In the genomic region with DNA sequence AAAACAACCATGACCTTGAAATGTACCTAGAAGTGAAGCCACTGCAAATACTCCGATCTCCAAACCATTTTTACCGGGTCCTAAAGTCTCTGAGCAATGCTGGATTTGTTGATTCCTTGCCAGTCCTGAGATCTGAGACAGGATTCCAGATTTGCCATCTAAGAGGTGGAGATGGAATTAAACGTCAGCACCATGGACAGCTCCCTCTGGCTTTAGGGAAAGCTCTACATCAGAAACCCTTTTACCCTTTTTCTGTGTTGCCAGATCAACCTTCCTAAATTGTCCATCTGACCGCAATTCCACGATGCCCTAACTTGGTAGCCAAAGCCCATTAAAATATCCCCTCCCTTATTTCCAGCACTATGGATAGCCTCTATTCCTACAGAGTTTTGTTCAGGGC, we compare ENCODE assay signal across 10 mouse cellular contexts. TPM values are rescaled to one million over a fixed set of nuclear protein-coding genes. Genes with fewer than 3 reads are reported as not detected.
DNase-seq lines count a peak whose midpoint lies in the region; ATAC-seq and TF ChIP-seq lines count a peak whose summit lies in the region.
"Had no signal": no experiment of that assay in that cellular context is flagged by ENCODE, and none has a peak within 500 bp of the region (broad histone marks: within the 10 kb centered on the region; RNA-seq: fewer than 3 reads in every experiment).

No protein-coding gene starts in this region.

- H3K27ac ChIP-seq in kidney, embryonic 16.5 days (ENCODE audit: low read length) = no peak overlapping the region
- H3K27ac ChIP-seq in lung, postnatal 0 days (ENCODE audit: low read length) = no peak overlapping the region
- no peak overlapping the region for H3K27ac ChIP-seq in intestine, postnatal 0 days (ENCODE audit: low read depth, low read length)
- H3K27ac ChIP-seq: embryonic facial prominence, embryonic 12.5 days; liver, embryonic 13.5 days had no signal

- no peaks in the 10 kb centered on the region for H3K9me3 ChIP-seq in kidney, embryonic 16.5 days (ENCODE audit: low read length)
- H3K9me3 ChIP-seq in lung, postnatal 0 days (ENCODE audit: low read length) = no peaks in the 10 kb centered on the region
- H3K9me3 ChIP-seq in intestine, postnatal 0 days (ENCODE audit: control insufficient read depth) = no peaks in the 10 kb centered on the region
- H3K9me3 ChIP-seq: embryonic facial prominence, embryonic 12.5 days; liver, embryonic 13.5 days had no signal

- H3K36me3 ChIP-seq in kidney, embryonic 16.5 days (ENCODE audit: insufficient read depth, low read length) = no peaks in the 10 kb centered on the region
- H3K36me3 ChIP-seq in lung, postnatal 0 days (ENCODE audit: insufficient read depth, low read length) = no peaks in the 10 kb centered on the region
- no peaks in the 10 kb centered on the region for H3K36me3 ChIP-seq in intestine, postnatal 0 days (ENCODE audit: control insufficient read depth, insufficient read depth)
- H3K36me3 ChIP-seq: embryonic facial prominence, embryonic 12.5 days; liver, embryonic 13.5 days had no signal

- WGBS in kidney, embryonic 16.5 days = 13% methylated on average over 5 of the region's 5 CpGs
- WGBS in lung, postnatal 0 days = 19% methylated on average over 5 of the region's 5 CpGs
- WGBS in intestine, postnatal 0 days = 12% methylated on average over 5 of the region's 5 CpGs

- H3K9ac ChIP-seq in kidney, embryonic 16.5 days (replicated peaks; ENCODE audit: low read length) = no peak overlapping the region
- no peak overlapping the region for H3K9ac ChIP-seq in lung, postnatal 0 days (replicated peaks; ENCODE audit: low read depth)
- H3K9ac ChIP-seq in intestine, postnatal 0 days (ENCODE audit: low read depth, low read length) = no peak overlapping the region
- H3K9ac ChIP-seq: embryonic facial prominence, embryonic 12.5 days; liver, embryonic 13.5 days had no signal

- TF ChIP-seq CTCF in lung, postnatal 0 days (IDR thresholded peaks at IDR 0.05) = no peak
- no peak for TF ChIP-seq CTCF in intestine, postnatal 0 days (IDR thresholded peaks at IDR 0.05; ENCODE audit: low read depth)

- H3K4me3 ChIP-seq in kidney, embryonic 16.5 days (ENCODE audit: low read length) = no peak overlapping the region
- no peak overlapping the region for H3K4me3 ChIP-seq in lung, postnatal 0 days (ENCODE audit: low read depth, low read length)
- no peak overlapping the region for H3K4me3 ChIP-seq in intestine, postnatal 0 days (ENCODE audit: low read depth, low read length)
- H3K4me3 ChIP-seq: embryonic facial prominence, embryonic 12.5 days; liver, embryonic 13.5 days had no signal

- peak; percentile 27 for DNase-seq in kidney, adult 11 months
- DNase-seq in Muller cell, postnatal 12 days (ENCODE audit: inconsistent ontology term) = peak; percentile 30
- DNase-seq in embryo, embryonic 10.5 days (ENCODE audit: low spot score) = peak; percentile 86
- DNase-seq in lung, postnatal 0 days (ENCODE audit: low spot score) = peak; percentile 69
- DNase-seq in yolk sac, embryonic 10.5 days (ENCODE audit: low spot score) = peak; percentile 35
- DNase-seq: liver, embryonic 13.5 days had no signal

- peaks cover 3% of the 10 kb centered on the region; the same call in 1 of the 2 replicates for H3K4me1 ChIP-seq in kidney, embryonic 16.5 days (ENCODE audit: insufficient read depth, low read length)
- no peaks in the 10 kb centered on the region for H3K4me1 ChIP-seq in lung, postnatal 0 days (ENCODE audit: insufficient read depth, low read depth, low read length)
- H3K4me1 ChIP-seq in intestine, postnatal 0 days (replicated peaks; ENCODE audit: control insufficient read depth, insufficient read depth, low read length) = peaks cover 6% of the 10 kb centered on the region; the same call in 1 of the 2 replicates
- H3K4me1 ChIP-seq: embryonic facial prominence, embryonic 12.5 days had no signal

- H3K4me2 ChIP-seq in kidney, embryonic 16.5 days (replicated peaks; ENCODE audit: low read depth, low read length) = no peak overlapping the region
- H3K4me2 ChIP-seq in lung, postnatal 0 days (replicated peaks; ENCODE audit: low read depth, low read length) = no peak overlapping the region
- no peak overlapping the region for H3K4me2 ChIP-seq in intestine, postnatal 0 days (replicated peaks; ENCODE audit: low read depth)
- H3K4me2 ChIP-seq: embryonic facial prominence, embryonic 12.5 days; liver, embryonic 13.5 days had no signal

- no peak for TF ChIP-seq EP300 in lung, postnatal 0 days (IDR thresholded peaks at IDR 0.05)

- no peak for ATAC-seq in kidney, embryonic 16.5 days (ENCODE audit: low FRiP score, low TSS enrichment)
- ATAC-seq in lung, postnatal 0 days = no peak
- no peak for ATAC-seq in megakaryocyte, adult 5-6 weeks (ENCODE audit: poor library complexity, severe bottlenecking)
- no peak for ATAC-seq in intestine, postnatal 0 days

- no peaks in the 10 kb centered on the region for H3K27me3 ChIP-seq in kidney, embryonic 16.5 days (ENCODE audit: insufficient read depth, low read length)
- H3K27me3 ChIP-seq in lung, postnatal 0 days (replicated peaks; ENCODE audit: insufficient read depth, low read length) = 0 out of 2 replicates have a peak, but pooled peaks cover 3% of the 10 kb centered on the region
- H3K27me3 ChIP-seq in intestine, postnatal 0 days (replicated peaks; ENCODE audit: control insufficient read depth, insufficient read depth, low read length) = no peaks in the 10 kb centered on the region
- H3K27me3 ChIP-seq: embryonic facial prominence, embryonic 12.5 days had no signal

RNA-seq across cellular contexts. Expression of a gene that starts 8.8 kb away (rescaled TPM):
- 32.7 and 41.9 TPM in 2 replicates for polyA plus RNA-seq in kidney, embryonic 16.5 days (2015; fragmentation: Nextera tagmentation; extraction: Ambion mirVana)
- 24.4 and 26.8 TPM in 2 replicates for polyA plus RNA-seq in lung, postnatal 0 days (2015; fragmentation: Nextera tagmentation; extraction: Ambion mirVana)
- 45.3 and 45.4 TPM in 2 replicates for total RNA-seq in megakaryocyte, adult 5-6 weeks (2015)
- 27.7 and 28.5 TPM in 2 replicates for total RNA-seq in megakaryocyte, adult 5-6 weeks (2017)
- polyA plus RNA-seq in intestine, postnatal 0 days (2015; fragmentation: Nextera tagmentation; extraction: Ambion mirVana) = 33.3 and 35.0 TPM in 2 replicates

RNA-seq across cellular contexts. Expression of a gene that starts 52.1 kb away (rescaled TPM):
- polyA plus RNA-seq in kidney, embryonic 16.5 days (2015; fragmentation: Nextera tagmentation; extraction: Ambion mirVana) = 0.20 and 0.37 TPM in 2 replicates
- polyA plus RNA-seq in lung, postnatal 0 days (2015; fragmentation: Nextera tagmentation; extraction: Ambion mirVana) = 0.16 TPM in 1 of 2 replicates, not detected in the other
- not detected in 2 replicates for total RNA-seq in megakaryocyte, adult 5-6 weeks (2015)
- total RNA-seq in megakaryocyte, adult 5-6 weeks (2017) = not detected in 2 replicates
- polyA plus RNA-seq in intestine, postnatal 0 days (2015; fragmentation: Nextera tagmentation; extraction: Ambion mirVana) = 0.33 and 0.44 TPM in 2 replicates
- polyA plus RNA-seq: liver, embryonic 13.5 days had no signal

RNA-seq across cellular contexts. Expression of a gene that starts 55.9 kb away (rescaled TPM):
- polyA plus RNA-seq in kidney, embryonic 16.5 days (2015; fragmentation: Nextera tagmentation; extraction: Ambion mirVana) = 58.0 and 59.7 TPM in 2 replicates
- 30.0 and 30.5 TPM in 2 replicates for polyA plus RNA-seq in lung, postnatal 0 days (2015; fragmentation: Nextera tagmentation; extraction: Ambion mirVana)
- 14.4 and 21.8 TPM in 2 replicates for total RNA-seq in megakaryocyte, adult 5-6 weeks (2015)
- total RNA-seq in megakaryocyte, adult 5-6 weeks (2017) = 5.8 and 7.5 TPM in 2 replicates
- 40.8 and 43.2 TPM in 2 replicates for polyA plus RNA-seq in intestine, postnatal 0 days (2015; fragmentation: Nextera tagmentation; extraction: Ambion mirVana)

Comparison
In these comparisons a context has a peak if more than half of its experiments do, and no peak if none do; other contexts are left out.
1. DNase-seq: peak in every context shown above with its lines; median percentile 86 in embryo, embryonic 10.5 days; 69 in lung, postnatal 0 days; 35 in yolk sac, embryonic 10.5 days; 30 in Muller cell, postnatal 12 days; 27 in kidney, adult 11 months.